Mouse (Mus musculus): ENCODE measurements around the gene Ctdspl. TPM values are rescaled to one million over a fixed set of nuclear protein-coding genes. Genes with fewer than 3 reads are reported as not detected.

Ctdspl gene
- polyA plus RNA-seq, 2 experiments = 2.3 to 3.6 TPM

DNA sequence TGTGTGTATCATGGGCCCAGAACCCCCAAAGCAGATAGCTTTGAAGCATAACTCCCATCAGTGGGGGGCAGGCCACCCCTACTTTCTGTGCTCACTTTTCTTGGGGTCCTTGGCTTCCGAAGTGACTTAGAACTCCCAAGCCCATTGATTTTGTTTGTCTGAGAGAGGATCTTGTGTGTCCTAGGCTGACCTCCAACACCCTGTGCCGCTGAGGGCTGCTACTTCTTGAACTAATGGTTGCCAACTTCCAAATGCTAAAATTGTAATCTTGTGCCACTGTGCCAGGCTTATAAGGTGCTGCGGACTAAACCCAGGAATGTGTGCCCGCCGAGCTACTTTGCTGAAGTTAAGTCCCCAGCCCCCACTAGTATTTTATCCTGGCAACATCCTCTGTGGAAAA, 164.2 kb downstream of the Ctdspl start:
- H3K9me3 ChIP-seq (ENCODE audit: control insufficient read depth, low read length) = no peaks in the 10 kb centered on the region
- 74% methylated on average over 5 of the region's 5 CpGs for WGBS (ENCODE audit: insufficient replicate concordance)
- no peak for TF ChIP-seq CTCF (IDR thresholded peaks at IDR 0.05; ENCODE audit: low read depth)
- no peak for TF ChIP-seq EP300 (IDR thresholded peaks at IDR 0.05; ENCODE audit: low read depth)
- H3K27ac ChIP-seq = no peak overlapping the region
- H3K9ac ChIP-seq (replicated peaks) = no peak overlapping the region
- H3K36me3 ChIP-seq (replicated peaks; ENCODE audit: control insufficient read depth, insufficient read depth, low read depth) = no peaks in the 10 kb centered on the region
- ATAC-seq (ENCODE audit: insufficient read depth) = no peak
- no peak for DNase-seq (ENCODE audit: low read depth in 3 of 3, low spot score in 3 of 3)
- no peak overlapping the region for H3K4me3 ChIP-seq (ENCODE audit: insufficient read depth in 1 of 2, low read depth in 2 of 2, low read length in 2 of 2)
- no peak overlapping the region for H3K4me2 ChIP-seq (ENCODE audit: low read depth)
- peaks cover 0 to 8% of the 10 kb centered on the region in 2 experiments; a peak in 1 of 4 replicates for H3K4me1 ChIP-seq (replicated peaks; ENCODE audit: control insufficient read depth in 2 of 2, insufficient read depth in 2 of 2, low read length in 1 of 2)
- H3K27me3 ChIP-seq (ENCODE audit: control insufficient read depth, insufficient read depth, low read length) = peaks cover 24% of the 10 kb centered on the region

DNA sequence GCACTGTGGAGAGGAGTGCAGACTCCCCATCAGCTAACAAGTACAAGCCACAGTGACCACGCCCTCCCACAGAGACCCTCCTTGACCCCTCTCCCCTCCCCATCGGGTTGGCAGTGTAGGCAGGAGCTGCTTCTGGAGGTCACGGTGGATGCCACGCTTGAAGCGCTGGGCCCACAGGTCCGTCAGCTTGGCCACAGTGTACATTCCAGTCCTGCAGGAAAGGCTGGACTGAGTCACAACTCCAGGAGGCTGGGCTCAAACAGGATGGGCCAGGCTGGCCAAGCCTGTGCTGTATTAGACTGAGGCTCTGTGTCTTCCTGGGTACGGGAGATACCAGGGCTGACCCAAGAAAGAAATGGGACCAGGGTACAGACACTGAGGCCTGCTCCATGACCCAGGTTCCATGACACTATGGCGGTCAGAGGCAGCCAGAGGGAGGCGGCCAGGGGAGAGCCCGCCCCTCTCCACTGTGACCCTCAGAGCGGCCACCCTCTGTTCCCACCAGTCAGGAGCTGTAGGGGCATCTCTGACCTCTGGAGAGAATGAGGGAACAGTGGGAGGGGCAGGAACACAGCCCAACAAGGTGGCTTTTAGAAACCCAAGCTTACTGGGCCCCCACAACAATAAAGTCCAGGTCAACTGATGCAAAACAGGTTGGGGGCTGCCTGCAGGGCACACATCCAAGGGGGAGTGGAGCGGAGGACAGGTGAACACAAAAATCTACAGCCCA, 165.5 kb downstream of the Ctdspl start:
- TF ChIP-seq EP300 (IDR thresholded peaks at IDR 0.05; ENCODE audit: low read depth) (no peak), CTCF (IDR thresholded peaks at IDR 0.05; ENCODE audit: low read depth) (no peak)
- no peak overlapping the region for H3K4me2 ChIP-seq (ENCODE audit: low read depth)
- DNase-seq (ENCODE audit: low read depth in 3 of 3, low spot score in 3 of 3) (no peak), ATAC-seq (ENCODE audit: insufficient read depth) (no peak)
- peaks cover 24% of the 10 kb centered on the region for H3K27me3 ChIP-seq (ENCODE audit: control insufficient read depth, insufficient read depth, low read length)
- WGBS (ENCODE audit: insufficient replicate concordance) = 62% methylated on average over 12 of the region's 12 CpGs
- H3K9ac ChIP-seq (replicated peaks) = no peak overlapping the region
- H3K9me3 ChIP-seq (ENCODE audit: control insufficient read depth, low read length) = no peaks in the 10 kb centered on the region
- H3K27ac ChIP-seq = no peak overlapping the region
- no peak overlapping the region for H3K4me3 ChIP-seq (ENCODE audit: insufficient read depth in 1 of 2, low read depth in 2 of 2, low read length in 2 of 2)
- no peaks in the 10 kb centered on the region for H3K36me3 ChIP-seq (replicated peaks; ENCODE audit: control insufficient read depth, insufficient read depth, low read depth)
- peaks cover 0 to 8% of the 10 kb centered on the region in 2 experiments; a peak in 1 of 4 replicates for H3K4me1 ChIP-seq (replicated peaks; ENCODE audit: control insufficient read depth in 2 of 2, insufficient read depth in 2 of 2, low read length in 1 of 2)

DNA sequence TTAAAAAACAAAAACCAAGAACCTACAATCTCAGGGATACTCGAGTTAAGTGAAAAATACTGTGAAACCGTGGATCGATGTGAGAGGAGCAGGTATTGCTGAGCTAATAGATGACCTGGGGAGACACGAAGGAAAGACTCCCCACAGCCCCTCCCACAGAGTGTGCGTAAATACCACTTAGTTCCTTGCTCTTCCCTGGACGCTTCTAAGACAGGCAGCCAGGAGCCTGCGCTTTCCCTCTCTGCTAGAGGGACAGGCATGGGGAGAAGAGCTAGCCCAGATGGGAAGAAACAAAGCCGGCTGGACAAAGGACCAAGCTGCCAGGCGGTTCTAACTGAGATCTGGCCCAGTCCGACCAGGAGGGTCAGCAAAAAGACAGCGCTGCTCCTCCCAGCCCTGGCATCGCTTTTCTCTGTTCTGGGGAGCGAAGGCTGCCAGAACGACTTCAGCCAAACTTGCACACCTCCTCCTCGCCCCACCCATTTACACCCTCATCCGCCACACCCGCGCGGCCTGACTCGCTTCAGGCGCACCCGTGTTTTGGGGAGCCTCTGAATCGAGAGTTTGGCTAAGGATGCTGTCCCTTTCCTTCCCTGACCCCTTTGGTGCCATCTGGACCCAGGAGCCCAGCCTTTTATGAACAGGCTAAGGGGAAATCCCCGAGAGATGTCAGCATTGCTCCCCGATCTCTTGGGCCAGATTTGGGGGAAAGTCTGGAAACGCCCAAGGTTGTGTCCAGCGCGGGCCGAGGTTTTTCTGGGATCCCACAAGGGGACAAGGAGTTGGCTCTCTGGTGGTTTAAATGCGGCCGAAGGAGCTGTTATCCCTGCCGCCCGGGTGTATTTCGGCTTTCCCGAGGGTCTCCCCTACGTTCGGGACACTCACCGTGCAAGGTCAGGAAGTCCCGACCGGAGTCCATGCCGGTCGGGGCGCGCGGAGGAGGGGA, 166.5 kb downstream of the Ctdspl start:
- H3K9me3 ChIP-seq (ENCODE audit: control insufficient read depth, low read length) = no peaks in the 10 kb centered on the region
- 0 out of 4 replicates have a peak, but pooled peaks cover 0 to 3% of the 10 kb centered on the region in 2 experiments for H3K4me1 ChIP-seq (replicated peaks; ENCODE audit: control insufficient read depth in 2 of 2, insufficient read depth in 2 of 2, low read length in 1 of 2)
- H3K4me3 ChIP-seq (ENCODE audit: insufficient read depth in 1 of 2, low read depth in 2 of 2, low read length in 2 of 2) = peak overlapping the region; percentile 18 to 22
- H3K9ac ChIP-seq (replicated peaks) = no peak overlapping the region
- no peak overlapping the region for H3K27ac ChIP-seq
- H3K36me3 ChIP-seq (replicated peaks; ENCODE audit: control insufficient read depth, insufficient read depth, low read depth) = no peaks in the 10 kb centered on the region
- TF ChIP-seq CTCF (IDR thresholded peaks at IDR 0.05; ENCODE audit: low read depth) = no peak
- no peak for TF ChIP-seq EP300 (IDR thresholded peaks at IDR 0.05; ENCODE audit: low read depth)
- no peak for ATAC-seq (ENCODE audit: insufficient read depth)
- DNase-seq (ENCODE audit: low read depth in 3 of 3, low spot score in 3 of 3) = no peak
- peaks cover 24% of the 10 kb centered on the region for H3K27me3 ChIP-seq (ENCODE audit: control insufficient read depth, insufficient read depth, low read length)
- peak overlapping the region; percentile 50 for H3K4me2 ChIP-seq (ENCODE audit: low read depth)
- WGBS (ENCODE audit: insufficient replicate concordance) = 3% methylated on average over 45 of the region's 45 CpGs

Small RNA genes lying within 50 kb of the gene (microRNA-seq; reads per million reads assigned to microRNA genes)
- 22.4 reads per million, percentile 31 among the genes with 10 or more reads in this experiment for gene Mir26a-1

Other genes with a start within 250 kb of the Ctdspl start
- gene Vill, start 126.3 kb downstream of the Ctdspl start, polyA plus RNA-seq (2012; rRNA removed) = 9.7 and 10.4 TPM in 2 replicates
- gene Vill, start 126.3 kb downstream of the Ctdspl start, polyA plus RNA-seq (2014; fragmentation: Nextera tagmentation; extraction: Ambion mirVana) = 7.4 and 8.4 TPM in 2 replicates
- gene Plcd1, start 167.0 kb downstream of the Ctdspl start, polyA plus RNA-seq (2012; rRNA removed) = 0.97 and 1.1 TPM in 2 replicates
- 0.95 and 1.2 TPM in 2 replicates for gene Plcd1, start 167.0 kb downstream of the Ctdspl start, polyA plus RNA-seq (2014; fragmentation: Nextera tagmentation; extraction: Ambion mirVana)
- gene Dlec1, start 176.0 kb downstream of the Ctdspl start, polyA plus RNA-seq (2012; rRNA removed) = 0.04 and 0.06 TPM in 2 replicates
- 0.04 TPM in 1 of 2 replicates, not detected in the other for gene Dlec1, start 176.0 kb downstream of the Ctdspl start, polyA plus RNA-seq (2014; fragmentation: Nextera tagmentation; extraction: Ambion mirVana)
- 3.9 and 4.2 TPM in 2 replicates for gene Acaa1b, start 230.6 kb downstream of the Ctdspl start, polyA plus RNA-seq (2012; rRNA removed)
- 6.7 and 7.0 TPM in 2 replicates for gene Acaa1b, start 230.6 kb downstream of the Ctdspl start, polyA plus RNA-seq (2014; fragmentation: Nextera tagmentation; extraction: Ambion mirVana)
- gene Gm47289, start 232.7 kb downstream of the Ctdspl start, polyA plus RNA-seq (2012; rRNA removed) = not detected in 2 replicates
- not detected in 2 replicates for gene Gm47289, start 232.7 kb downstream of the Ctdspl start, polyA plus RNA-seq (2014; fragmentation: Nextera tagmentation; extraction: Ambion mirVana)